Mouse (Mus musculus): ENCODE data around the gene Ppp6r2.

Ppp6r2 gene

GRCm38 (mm10) chr15:89313359-89313758 lies 102.0 kb downstream of the Ppp6r2 start:
- DNase-seq (ENCODE audit: low spot score): no peak

- DNase-seq (ENCODE audit: low spot score): no peak
Measured at GRCm38 (mm10) chr15:89314107-89314506, 102.8 kb downstream of the Ppp6r2 start.

GRCm38 (mm10) chr15:89314511-89315189 lies 103.3 kb downstream of the Ppp6r2 start:
- DNase-seq (ENCODE audit: low spot score): peak; percentile 38

GRCm38 (mm10) chr15:89315190-89315731 lies 103.9 kb downstream of the Ppp6r2 start, which contains the start of gene Sbf1:
Gene Sbf1, minus strand, starts transcription at chr15:89315311.
- DNase-seq (ENCODE audit: low spot score): peak; percentile 98

GRCm38 (mm10) chr15:89316146-89316545 lies 104.8 kb downstream of the Ppp6r2 start:
- peak; percentile 30 for DNase-seq (ENCODE audit: low spot score)

- DNase-seq (ENCODE audit: low spot score): no peak
Measured at GRCm38 (mm10) chr15:89321264-89321663, 109.9 kb downstream of the Ppp6r2 start.

- DNase-seq (ENCODE audit: low spot score): peak; percentile 23
Measured at GRCm38 (mm10) chr15:89322670-89323522, 111.5 kb downstream of the Ppp6r2 start, which contains the start of gene Adm2. Gene Adm2, plus strand, starts transcription at chr15:89322720.

GRCm38 (mm10) chr15:89323656-89324055 lies 112.3 kb downstream of the Ppp6r2 start:
- DNase-seq (ENCODE audit: low spot score): no peak

GRCm38 (mm10) chr15:89326441-89326840 lies 115.1 kb downstream of the Ppp6r2 start:
- DNase-seq (ENCODE audit: low spot score): no peak

GRCm38 (mm10) chr15:89334271-89334670 lies 122.9 kb downstream of the Ppp6r2 start, which contains the start of gene Miox:
Gene Miox, plus strand, starts transcription at chr15:89334398.
- DNase-seq (ENCODE audit: low spot score): no peak

- DNase-seq (ENCODE audit: low spot score): no peak
Measured at GRCm38 (mm10) chr15:89334774-89335537, 123.6 kb downstream of the Ppp6r2 start.

- DNase-seq (ENCODE audit: low spot score): no peak
Measured at GRCm38 (mm10) chr15:89336422-89336821, 125.1 kb downstream of the Ppp6r2 start.

Data from embryo, embryonic 10.5 days (tissue).